Mouse (Mus musculus): ENCODE measurements around the gene Robo1. TPM values are rescaled to one million over a fixed set of nuclear protein-coding genes. Genes with fewer than 3 reads are reported as not detected.

Robo1 gene
- polyA plus RNA-seq, 1 experiment from 2014 or later: 26.0 TPM

- Histone ChIP-seq H3K4me3 (replicated peaks) (no peak overlapping the region), H3K4me1 (no peaks in the 10 kb centered on the region), H3K36me3 (no peaks in the 10 kb centered on the region), H3K9me3 (replicated peaks) (no peaks in the 10 kb centered on the region), H3K27me3 (no peaks in the 10 kb centered on the region), H3K9ac (no peak overlapping the region), H3K4me2 (no peak overlapping the region), H3K27ac (no peak overlapping the region)
- ATAC-seq (replicated peaks; ENCODE audit: low FRiP score): no peak
- 87% methylated on average over 1 of the region's 1 CpGs for WGBS
These were observed 267.1 kb downstream of the Robo1 start for GRCm38 (mm10) chr16:72575171-72575570.

GRCm38 (mm10) chr16:72576956-72577355, 268.9 kb downstream of the Robo1 start:
- Histone ChIP-seq H3K36me3 (no peaks in the 10 kb centered on the region), H3K27ac (no peak overlapping the region), H3K9ac (no peak overlapping the region), H3K9me3 (replicated peaks) (no peaks in the 10 kb centered on the region), H3K4me1 (no peaks in the 10 kb centered on the region), H3K4me2 (no peak overlapping the region), H3K27me3 (no peaks in the 10 kb centered on the region), H3K4me3 (replicated peaks) (no peak overlapping the region)
- no peak for ATAC-seq (replicated peaks; ENCODE audit: low FRiP score)
- WGBS: 68% methylated on average over 7 of the region's 7 CpGs

GRCm38 (mm10) chr16:72584454-72585159, 276.5 kb downstream of the Robo1 start:
- H3K4me2 ChIP-seq: no peak overlapping the region
- no peak for ATAC-seq (replicated peaks; ENCODE audit: low FRiP score)
- WGBS: 88% methylated on average over 11 of the region's 11 CpGs
- no peak overlapping the region for H3K9ac ChIP-seq
- H3K27ac ChIP-seq: no peak overlapping the region
- no peaks in the 10 kb centered on the region for H3K27me3 ChIP-seq
- no peak overlapping the region for H3K4me3 ChIP-seq (replicated peaks)
- H3K36me3 ChIP-seq: no peaks in the 10 kb centered on the region
- no peaks in the 10 kb centered on the region for H3K9me3 ChIP-seq (replicated peaks)
- no peaks in the 10 kb centered on the region for H3K4me1 ChIP-seq

DNA sequence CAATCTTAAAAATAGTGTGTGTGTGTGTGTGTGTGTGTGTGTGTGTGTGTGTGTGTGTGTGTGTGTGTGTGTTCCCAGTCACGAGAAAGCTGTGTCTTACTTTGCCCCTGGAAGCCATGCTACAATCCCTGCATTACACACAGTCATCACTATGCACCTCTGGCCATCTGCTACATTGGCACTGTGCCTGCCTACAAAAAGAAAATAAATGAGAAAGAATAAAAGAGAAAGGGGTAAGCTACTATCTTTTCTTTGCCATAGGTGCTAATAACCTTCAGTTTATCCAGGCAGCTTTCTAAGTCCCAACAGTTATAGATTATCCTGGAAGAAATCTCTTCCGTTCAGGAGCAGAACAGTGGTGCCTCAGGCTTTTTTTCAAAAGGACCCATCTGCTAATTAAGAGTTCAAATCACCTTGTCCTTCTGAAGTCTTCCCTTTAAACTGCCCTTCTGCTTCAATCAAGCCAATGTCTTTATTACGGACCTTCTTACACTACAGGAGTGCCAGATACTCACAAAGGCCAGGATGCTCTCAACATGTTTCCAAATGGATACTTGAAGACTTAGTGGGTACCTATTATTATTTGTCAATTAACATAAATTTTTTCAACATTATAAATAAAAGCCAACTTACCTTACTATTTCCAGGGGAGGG, 277.2 kb downstream of the Robo1 start:
- Histone ChIP-seq H3K9ac (no peak overlapping the region), H3K4me2 (no peak overlapping the region)
- WGBS: 63% methylated on average over 3 of the region's 3 CpGs

DNA sequence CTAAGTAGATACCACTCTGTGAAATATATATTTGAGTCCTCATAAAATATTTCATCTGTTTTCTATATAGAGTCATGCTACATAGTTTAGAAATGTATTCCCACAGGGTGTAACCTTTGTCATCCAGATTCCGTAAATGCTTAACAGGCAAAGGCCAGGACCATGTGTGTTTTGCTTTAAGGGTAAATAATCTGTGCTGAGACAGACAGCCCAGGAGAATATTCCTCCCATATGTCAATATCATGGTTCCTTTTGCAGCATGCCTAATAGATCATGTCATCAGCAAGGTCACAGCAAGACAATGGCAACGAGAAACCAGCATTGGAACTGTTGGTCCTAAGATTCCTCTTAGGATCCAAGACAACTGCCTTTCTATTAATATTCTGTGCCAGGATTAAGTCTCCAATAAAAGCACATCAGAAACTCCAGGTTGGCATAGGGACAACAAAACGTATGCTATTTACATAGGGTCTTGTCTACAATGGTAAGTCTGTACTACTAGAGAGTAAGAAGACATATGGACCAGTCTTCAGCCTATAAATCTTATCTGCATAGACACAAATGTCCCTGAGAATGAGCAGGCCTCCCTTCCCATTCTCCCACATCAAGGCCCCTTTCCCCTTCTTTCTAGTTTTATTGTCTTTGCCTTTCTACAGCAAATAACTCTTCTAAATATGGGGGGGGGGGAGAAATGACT, 279.4 kb downstream of the Robo1 start:
- H3K27me3 ChIP-seq: no peaks in the 10 kb centered on the region
- H3K36me3 ChIP-seq: no peaks in the 10 kb centered on the region
- WGBS: 68% methylated on average over 3 of the region's 3 CpGs
- H3K9me3 ChIP-seq (replicated peaks): no peaks in the 10 kb centered on the region
- no peak overlapping the region for H3K4me2 ChIP-seq
- no peak overlapping the region for H3K27ac ChIP-seq
- no peak overlapping the region for H3K4me3 ChIP-seq (replicated peaks)
- ATAC-seq (replicated peaks; ENCODE audit: low FRiP score): no peak
- no peaks in the 10 kb centered on the region for H3K4me1 ChIP-seq
- H3K9ac ChIP-seq: no peak overlapping the region

More for the DNA sequence above, 277.2 kb downstream of the Robo1 start:
- H3K27ac ChIP-seq: no peak overlapping the region
- no peak overlapping the region for H3K4me3 ChIP-seq (replicated peaks)
- no peaks in the 10 kb centered on the region for H3K36me3 ChIP-seq
- ATAC-seq (replicated peaks; ENCODE audit: low FRiP score): no peak
- no peaks in the 10 kb centered on the region for H3K4me1 ChIP-seq
- H3K9me3 ChIP-seq (replicated peaks): no peaks in the 10 kb centered on the region
- H3K27me3 ChIP-seq: no peaks in the 10 kb centered on the region

DNA sequence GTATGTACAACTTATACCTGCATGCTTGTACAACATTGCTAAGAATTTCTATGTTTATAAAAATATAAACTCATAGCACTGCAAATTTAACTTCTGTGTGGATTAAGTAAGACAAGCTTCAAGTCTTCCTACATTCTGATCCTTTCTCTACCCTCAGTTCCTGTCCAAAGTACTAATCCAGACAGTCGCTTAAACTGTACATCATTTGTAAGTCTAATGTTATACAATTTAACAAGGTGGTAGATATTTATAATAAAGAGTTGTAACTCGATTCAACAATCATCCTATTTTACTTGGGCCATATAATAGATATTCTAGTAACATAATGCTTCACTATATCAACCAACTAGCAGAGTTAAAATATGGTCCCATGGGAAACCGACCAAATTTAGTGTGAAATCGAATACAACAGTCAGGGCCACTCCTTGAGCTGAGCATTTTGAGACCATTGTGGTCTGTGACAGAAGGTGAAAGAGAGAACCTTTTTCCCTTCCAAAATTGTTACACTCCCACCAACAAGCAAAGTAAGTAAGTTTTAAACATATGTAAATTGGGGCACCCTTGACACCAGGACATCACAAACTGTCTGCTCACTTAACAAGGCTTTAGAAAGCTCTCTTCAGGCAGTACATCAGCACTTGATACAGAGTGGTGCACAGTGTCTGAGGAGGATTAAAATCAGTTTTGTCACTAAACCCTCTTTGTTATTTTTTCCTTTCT, 295.5 kb downstream of the Robo1 start:
- no peaks in the 10 kb centered on the region for H3K36me3 ChIP-seq
- H3K27me3 ChIP-seq: no peaks in the 10 kb centered on the region
- no peak overlapping the region for H3K9ac ChIP-seq
- H3K9me3 ChIP-seq (replicated peaks): no peaks in the 10 kb centered on the region
- H3K4me1 ChIP-seq: no peaks in the 10 kb centered on the region
- 75% methylated on average over 4 of the region's 4 CpGs for WGBS
- no peak overlapping the region for H3K4me3 ChIP-seq (replicated peaks)
- no peak overlapping the region for H3K27ac ChIP-seq
- no peak overlapping the region for H3K4me2 ChIP-seq
- no peak for ATAC-seq (replicated peaks; ENCODE audit: low FRiP score)

- ATAC-seq (replicated peaks; ENCODE audit: low FRiP score): no peak
- H3K4me1 ChIP-seq: no peaks in the 10 kb centered on the region
- WGBS: 25% methylated on average over 6 of the region's 6 CpGs
- H3K4me2 ChIP-seq: no peak overlapping the region
- no peak overlapping the region for H3K9ac ChIP-seq
- H3K4me3 ChIP-seq (replicated peaks): no peak overlapping the region
- H3K27me3 ChIP-seq: no peaks in the 10 kb centered on the region
- no peaks in the 10 kb centered on the region for H3K36me3 ChIP-seq
- no peak overlapping the region for H3K27ac ChIP-seq
- H3K9me3 ChIP-seq (replicated peaks): no peaks in the 10 kb centered on the region
These were observed 297.0 kb downstream of the Robo1 start for GRCm38 (mm10) chr16:72605066-72605465.

DNA sequence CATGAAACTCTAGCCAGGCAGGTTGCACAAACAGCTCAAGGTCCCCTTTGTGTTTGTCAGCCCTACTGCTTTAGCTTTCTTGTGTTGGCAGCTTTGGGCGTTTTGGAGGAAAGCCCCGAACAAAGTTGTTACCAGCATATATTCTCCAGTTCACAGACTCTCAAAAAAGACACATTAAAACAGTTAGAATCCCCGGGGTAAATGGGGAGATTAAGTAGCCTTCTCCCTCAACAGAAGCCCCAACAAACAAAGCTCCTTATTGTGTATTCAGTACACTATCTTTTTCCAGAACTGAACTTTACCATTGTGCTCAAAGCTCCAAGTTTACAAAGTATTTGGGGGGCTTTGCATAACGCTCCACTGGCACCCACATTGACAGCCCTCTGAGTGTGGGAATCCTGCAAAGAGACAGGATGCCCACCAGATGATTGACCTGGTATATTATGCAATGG, 302.6 kb downstream of the Robo1 start:
- Histone ChIP-seq H3K4me2 (no peak overlapping the region), H3K9ac (no peak overlapping the region), H3K4me1 (no peaks in the 10 kb centered on the region), H3K36me3 (no peaks in the 10 kb centered on the region), H3K9me3 (replicated peaks) (no peaks in the 10 kb centered on the region), H3K27ac (no peak overlapping the region), H3K4me3 (replicated peaks) (no peak overlapping the region), H3K27me3 (no peaks in the 10 kb centered on the region)
- ATAC-seq (replicated peaks; ENCODE audit: low FRiP score): no peak
- 78% methylated on average over 4 of the region's 4 CpGs for WGBS

GRCm38 (mm10) chr16:72614898-72615297, 306.8 kb downstream of the Robo1 start:
- H3K9ac ChIP-seq: no peak overlapping the region

DNA sequence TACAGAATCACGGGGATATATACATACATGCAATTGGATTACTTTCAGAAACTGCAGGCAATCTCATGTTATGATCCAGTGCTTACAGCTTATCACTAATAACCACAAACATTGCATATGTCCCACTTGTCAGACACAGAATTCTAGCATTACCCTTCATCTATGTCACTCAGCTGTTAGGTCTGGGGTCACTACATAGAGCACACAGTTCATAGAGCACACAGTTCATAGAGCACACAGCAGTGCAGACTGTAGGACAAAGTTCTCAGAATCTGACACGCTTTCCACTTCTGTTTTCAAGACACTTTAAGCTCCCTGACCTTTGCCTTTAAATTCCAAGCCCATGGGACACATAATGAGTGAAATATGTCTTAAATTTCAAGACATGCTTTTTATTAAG, 307.3 kb downstream of the Robo1 start:
- ATAC-seq (replicated peaks; ENCODE audit: low FRiP score): no peak
- WGBS: 64% methylated on average over 2 of the region's 2 CpGs
- H3K27ac ChIP-seq: no peak overlapping the region

More at GRCm38 (mm10) chr16:72614898-72615297, 306.8 kb downstream of the Robo1 start:
- WGBS: 13% methylated on average over 1 of the region's 1 CpGs
- H3K4me2 ChIP-seq: no peak overlapping the region
- no peaks in the 10 kb centered on the region for H3K36me3 ChIP-seq
- H3K4me1 ChIP-seq: no peaks in the 10 kb centered on the region
- H3K4me3 ChIP-seq (replicated peaks): no peak overlapping the region
- H3K27me3 ChIP-seq: no peaks in the 10 kb centered on the region
- ATAC-seq (replicated peaks; ENCODE audit: low FRiP score): 0 out of 2 replicates have a peak, but pooled peaks have one; percentile 49
- H3K27ac ChIP-seq: no peak overlapping the region
- no peaks in the 10 kb centered on the region for H3K9me3 ChIP-seq (replicated peaks)

DNA sequence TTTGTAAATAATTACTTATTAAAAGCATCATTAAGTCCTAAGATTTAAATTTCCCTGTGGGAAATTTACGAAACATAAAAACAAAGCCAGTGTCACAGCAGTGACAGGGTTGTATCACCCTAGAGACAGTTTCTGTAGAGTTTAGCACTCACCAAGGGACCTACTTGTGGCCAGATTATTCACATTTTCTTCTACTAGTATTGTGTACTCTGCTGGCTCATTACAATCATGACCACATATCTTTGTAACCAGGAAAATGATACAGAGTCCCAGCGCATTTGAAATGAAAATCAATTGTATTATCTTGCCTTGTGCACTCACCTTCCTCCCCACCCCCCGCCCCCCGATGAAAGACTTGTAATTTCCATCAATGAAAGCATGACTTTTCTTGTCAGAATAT, 314.3 kb downstream of the Robo1 start:
- no peaks in the 10 kb centered on the region for H3K9me3 ChIP-seq (replicated peaks)
- no peak overlapping the region for H3K9ac ChIP-seq
- 86% methylated on average over 4 of the region's 4 CpGs for WGBS
- ATAC-seq (replicated peaks; ENCODE audit: low FRiP score): no peak
- no peaks in the 10 kb centered on the region for H3K4me1 ChIP-seq
- H3K27me3 ChIP-seq: no peaks in the 10 kb centered on the region
- H3K36me3 ChIP-seq: no peaks in the 10 kb centered on the region
- no peak overlapping the region for H3K4me3 ChIP-seq (replicated peaks)
- no peak overlapping the region for H3K4me2 ChIP-seq
- no peak overlapping the region for H3K27ac ChIP-seq

More for the DNA sequence above, 307.3 kb downstream of the Robo1 start:
- no peaks in the 10 kb centered on the region for H3K4me1 ChIP-seq
- no peaks in the 10 kb centered on the region for H3K27me3 ChIP-seq
- H3K36me3 ChIP-seq: no peaks in the 10 kb centered on the region
- H3K9ac ChIP-seq: no peak overlapping the region
- H3K9me3 ChIP-seq (replicated peaks): no peaks in the 10 kb centered on the region
- no peak overlapping the region for H3K4me2 ChIP-seq
- H3K4me3 ChIP-seq (replicated peaks): no peak overlapping the region

GRCm38 (mm10) chr16:72622868-72623267, 314.8 kb downstream of the Robo1 start:
- no peak overlapping the region for H3K27ac ChIP-seq
- no peak for ATAC-seq (replicated peaks; ENCODE audit: low FRiP score)
- H3K9me3 ChIP-seq (replicated peaks): no peaks in the 10 kb centered on the region
- H3K4me2 ChIP-seq: no peak overlapping the region
- no peaks in the 10 kb centered on the region for H3K36me3 ChIP-seq
- no peaks in the 10 kb centered on the region for H3K4me1 ChIP-seq
- H3K27me3 ChIP-seq: no peaks in the 10 kb centered on the region
- WGBS: 88% methylated on average over 10 of the region's 10 CpGs
- no peak overlapping the region for H3K9ac ChIP-seq
- no peak overlapping the region for H3K4me3 ChIP-seq (replicated peaks)

Data from kidney, embryonic 15.5 days (tissue).